9 mouse cellular contexts compared by ENCODE assay signal in the genomic region with DNA sequence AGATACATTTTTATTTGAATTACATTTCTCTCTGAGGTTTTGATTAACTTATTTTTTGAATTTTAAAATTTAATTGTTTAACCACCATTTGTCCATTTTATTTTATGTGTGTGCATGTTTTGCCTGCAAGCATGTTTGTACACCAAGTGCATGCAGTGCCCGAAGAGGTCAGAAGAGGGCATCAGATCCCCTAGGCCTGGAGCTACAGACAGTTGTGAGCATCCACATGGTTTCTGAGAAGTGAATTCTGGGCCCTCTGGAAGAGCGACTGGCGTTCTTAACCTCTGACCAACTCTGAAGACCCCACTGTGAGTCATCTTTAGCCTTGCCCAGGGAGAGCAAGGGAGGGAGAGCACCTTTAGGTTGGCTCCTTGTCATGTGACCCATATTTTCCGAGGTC. TPM values are rescaled to one million over a fixed set of nuclear protein-coding genes. Genes with fewer than 3 reads are reported as not detected.
DNase-seq lines count a peak whose midpoint lies in the region.
"Had no signal": no experiment of that assay in that cellular context is flagged by ENCODE, and none has a peak within 500 bp of the region (broad histone marks: within the 10 kb centered on the region; RNA-seq: fewer than 3 reads in every experiment).

No protein-coding gene starts in this region.

- DNase-seq in cerebellum, adult 9-10 months, result peak; percentile 35
- DNase-seq in cerebellum, adult 8-10 months, result no peak
- DNase-seq in left cerebral cortex, postnatal 4 days, result peak; percentile 62
- DNase-seq in left cerebral cortex, adult 9 months (ENCODE audit: low spot score in 2 of 2), result no peak
- peak; percentile 60 for DNase-seq in embryo, embryonic 10 days (ENCODE audit: low spot score)
- peak; percentile 4 for DNase-seq in lung, postnatal 25 days (ENCODE audit: low spot score)
- DNase-seq in thymus, postnatal 36 days, result peak; percentile 64 to 65
- DNase-seq in urinary bladder, adult 2 months (ENCODE audit: low spot score), result no peak

- intact Hi-C loops in left cerebral cortex, postnatal 4 days (cut with DNase I), result loop anchor here (10.0 kb wide), 1 partner anchor 130 kb away; a partner anchor contains a TSS

RNA-seq across cellular contexts. Expression of a gene that starts 9.9 kb away (rescaled TPM):
- total RNA-seq in left cerebral cortex, postnatal 4 days (2021), result 10 to 100 TPM; 59.0 to 61.5 TPM
- 55.2 and 61.2 TPM in 2 replicates for polyA plus RNA-seq in urinary bladder, adult 2 months (2012; rRNA removed)

RNA-seq across cellular contexts. Expression of a gene that starts 10.1 kb away (rescaled TPM):
- under 1 TPM; 0.38 to 0.70 TPM for total RNA-seq in left cerebral cortex, postnatal 4 days (2021)
- 6.3 and 7.0 TPM in 2 replicates for polyA plus RNA-seq in urinary bladder, adult 2 months (2012; rRNA removed)
- total RNA-seq: hematopoietic stem cell, adult 5-6 weeks had no signal

RNA-seq across cellular contexts. Expression of a gene that starts 49.9 kb away (rescaled TPM):
- total RNA-seq in left cerebral cortex, postnatal 4 days (2021), result 1 to 10 TPM; 2.0 to 2.3 TPM
- polyA plus RNA-seq in urinary bladder, adult 2 months (2012; rRNA removed), result 13.8 and 14.3 TPM in 2 replicates

RNA-seq across cellular contexts. Expression of a gene that starts 56.7 kb away (rescaled TPM):
- total RNA-seq in left cerebral cortex, postnatal 4 days (2021), result 10 to 100 TPM; 34.8 to 40.2 TPM
- 17.0 and 17.2 TPM in 2 replicates for polyA plus RNA-seq in urinary bladder, adult 2 months (2012; rRNA removed)

Comparison
In these comparisons a context has a peak if more than half of its experiments do, and no peak if none do; other contexts are left out.
1. DNase-seq: peak in cerebellum, adult 9-10 months (single experiment), left cerebral cortex, postnatal 4 days (single experiment), embryo, embryonic 10 days (single experiment), lung, postnatal 25 days (single experiment) and thymus, postnatal 36 days (2 of 2); none in cerebellum, adult 8-10 months (single experiment), left cerebral cortex, adult 9 months (0 of 2) and urinary bladder, adult 2 months (single experiment).